Mouse (Mus musculus) megakaryocyte, embryonic 14.5 days (primary cell): ENCODE measurements at regions not wholly inside any gene's neighbourhood (a gene's known extent, or its start where the extent isn't known, plus 50 kb on each side); places are given as distances from the start of the nearest gene placed in this dataset.

ENCODE experiments used
- FLI1 ChIP-seq: IDR thresholded peaks from 2 replicates; pipeline ENCODE4 v1.6.1; 2012; ENCODE audit warnings: low read length, inconsistent platforms, mixed read lengths
- GATA1 ChIP-seq: IDR thresholded peaks from 3 replicates; pipeline ENCODE4 v1.6.1; 2012; ENCODE audit warnings: mixed read lengths, low read length, inconsistent platforms, borderline replicate concordance

- no peak for TF ChIP-seq GATA1
- no peak for TF ChIP-seq FLI1
Measured at GRCm38 (mm10) chr6:143445834-143446552, 279.0 kb downstream of the Etnk1 start.
